Mouse (Mus musculus): Measurements from ENCODE around the gene Trp53tg5.

The Trp53tg5 gene

GRCm38 (mm10) chr2:164432541-164433191 lies 40.9 kb downstream of the Trp53tg5 start:
- no peak for DNase-seq (ENCODE audit: low spot score)

- no peak for DNase-seq (ENCODE audit: low spot score)
These were observed 41.7 kb downstream of the Trp53tg5 start for GRCm38 (mm10) chr2:164431676-164432465.

GRCm38 (mm10) chr2:164430697-164431096 lies 42.8 kb downstream of the Trp53tg5 start:
- no peak for DNase-seq (ENCODE audit: low spot score)

GRCm38 (mm10) chr2:164429881-164430615 lies 43.5 kb downstream of the Trp53tg5 start:
- DNase-seq (ENCODE audit: low spot score) = no peak

- no peak for DNase-seq (ENCODE audit: low spot score)
These were observed 45.1 kb downstream of the Trp53tg5 start for GRCm38 (mm10) chr2:164428451-164428850.

GRCm38 (mm10) chr2:164426952-164427351 lies 46.6 kb downstream of the Trp53tg5 start:
- DNase-seq (ENCODE audit: low spot score) = no peak

- DNase-seq (ENCODE audit: low spot score) = no peak
These were observed 47.4 kb downstream of the Trp53tg5 start for GRCm38 (mm10) chr2:164426121-164426520.

GRCm38 (mm10) chr2:164425401-164425800 lies 48.1 kb downstream of the Trp53tg5 start:
- DNase-seq (ENCODE audit: low spot score) = no peak

GRCm38 (mm10) chr2:164424406-164424805 lies 49.1 kb downstream of the Trp53tg5 start:
- DNase-seq (ENCODE audit: low spot score) = no peak

- no peak for DNase-seq (ENCODE audit: low spot score)
These were observed 50.1 kb downstream of the Trp53tg5 start for GRCm38 (mm10) chr2:164423464-164423863.

- peak; percentile 14 for DNase-seq (ENCODE audit: low spot score)
These were observed 50.7 kb downstream of the Trp53tg5 start for GRCm38 (mm10) chr2:164422675-164423393.

GRCm38 (mm10) chr2:164421979-164422378 lies 51.5 kb downstream of the Trp53tg5 start:
- no peak for DNase-seq (ENCODE audit: low spot score)

GRCm38 (mm10) chr2:164421306-164421705 lies 52.2 kb downstream of the Trp53tg5 start:
- no peak for DNase-seq (ENCODE audit: low spot score)
